Mouse (Mus musculus) midbrain, embryonic 16.5 days (tissue): ENCODE results near the gene Zfp560. TPM values are rescaled to one million over a fixed set of nuclear protein-coding genes. Genes with fewer than 3 reads are reported as not detected.

Experiments
- ATAC-seq: fragments of 200-750 bp; cut with Nextera tagmentation; 2 replicates; pipeline ENCODE4 v1.8.0; 2017; ENCODE audit warnings: moderate TSS enrichment
- H3K27ac ChIP-seq: fragments of 300-500 bp; sonication (generic); 2 replicates; pipeline ENCODE4 v1.5.1; 2014; ENCODE audit warnings: mild to moderate bottlenecking, low read length, mixed read lengths
- H3K27me3 ChIP-seq: fragments of 300-500 bp; sonication (generic); 2 replicates; pipeline ENCODE4 v1.6.1; 2014; ENCODE audit warnings: low read depth, low read length, mixed read lengths; ENCODE audit not compliant: control insufficient read depth, insufficient read depth
- H3K36me3 ChIP-seq: fragments of 300-500 bp; sonication (generic); 2 replicates; pipeline ENCODE4 v1.6.1; 2014; ENCODE audit warnings: mild to moderate bottlenecking, low read length, moderate library complexity, mixed read lengths; ENCODE audit not compliant: control insufficient read depth, insufficient read depth
- H3K4me1 ChIP-seq: fragments of 300-500 bp; sonication (generic); 2 replicates; pipeline ENCODE4 v1.6.1; 2014; ENCODE audit warnings: mild to moderate bottlenecking, low read length, mixed read lengths; ENCODE audit not compliant: control insufficient read depth, insufficient read depth
- H3K4me2 ChIP-seq: fragments of 300-500 bp; sonication (generic); 2 replicates; pipeline ENCODE4 v1.6.1; 2014; ENCODE audit warnings: mild to moderate bottlenecking, low read length, mixed read lengths
- H3K4me3 ChIP-seq: fragments of 300-500 bp; sonication (generic); 2 replicates; pipeline ENCODE4 v1.5.1; 2014; ENCODE audit warnings: low read depth, mild to moderate bottlenecking, low read length, moderate library complexity, mixed read lengths
- H3K9ac ChIP-seq: fragments of 300-500 bp; sonication (generic); 2 replicates; pipeline ENCODE4 v1.6.1; 2014; ENCODE audit warnings: low read depth, low read length, mixed read lengths
- H3K9me3 ChIP-seq: fragments of 300-500 bp; sonication (generic); replicated peaks from 2 replicates; pipeline ENCODE4 v1.6.1; 2014; ENCODE audit warnings: mild to moderate bottlenecking, low read length, mixed read lengths; ENCODE audit not compliant: control insufficient read depth, poor library complexity, severe bottlenecking
- WGBS: fragments of 180-500 bp; shearing (Covaris S2); extraction: QIAGEN DNeasy Blood & Tissue Kit; methylation state at CpG from one replicate; pipeline ENCODE4 v1.1.7; 2014; 5-methylcytosine and 5-hydroxymethylcytosine counted together
- polyA plus RNA-seq: library from polyadenylated mRNA; unstranded; fragments of >200 nt; fragmentation: Nextera tagmentation; extraction: Ambion mirVana; gene quantifications from 2 replicates; pipeline ENCODE4 v1.2.1, GENCODE M21; 2015

The Zfp560 gene
- polyA plus RNA-seq, result 37.3 and 38.5 TPM in 2 replicates

GRCm38 (mm10) chr9:20384532-20385342, at the start of gene Zfp560:
Gene Zfp560, minus strand, starts transcription at chr9:20385177.
- H3K9me3 ChIP-seq, result no peaks in the 10 kb centered on the region
- H3K4me1 ChIP-seq, result peaks cover 15% of the 10 kb centered on the region
- H3K27ac ChIP-seq, result peak within 1 kb of the TSS; percentile 85
- WGBS, result 3% methylated on average over 40 of the region's 40 CpGs
- peak within 1 kb of the TSS; percentile 70 for H3K4me2 ChIP-seq
- H3K4me3 ChIP-seq, result peak within 1 kb of the TSS; percentile 73
- H3K36me3 ChIP-seq, result no peaks in the 10 kb centered on the region
- peak; percentile 99 for ATAC-seq
- no peaks in the 10 kb centered on the region for H3K27me3 ChIP-seq
- peak within 1 kb of the TSS; percentile 82 for H3K9ac ChIP-seq

DNA sequence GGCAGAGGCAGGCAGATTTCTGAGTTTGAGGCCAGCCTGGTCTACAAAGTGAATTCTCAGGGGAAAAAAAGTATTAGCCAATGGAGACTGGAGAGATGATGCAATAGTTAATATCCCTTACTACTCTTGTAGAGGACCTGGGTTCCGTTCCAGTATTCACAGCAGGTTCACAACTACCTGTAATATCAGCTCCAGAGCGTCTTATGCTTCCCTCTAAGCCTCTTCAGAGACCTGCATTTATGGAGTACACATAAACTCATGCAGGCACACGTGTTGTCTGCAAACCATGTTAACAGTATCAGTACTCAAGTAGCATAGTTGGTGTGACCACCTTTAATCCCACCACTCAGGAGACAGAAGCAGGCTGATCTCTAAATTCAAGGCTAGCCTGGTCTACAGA, 45.0 kb upstream of the Zfp560 start:
- no peaks in the 10 kb centered on the region for H3K4me1 ChIP-seq
- H3K36me3 ChIP-seq, result peaks cover 6% of the 10 kb centered on the region; the same call in 1 of the 2 replicates
- no peak overlapping the region for H3K27ac ChIP-seq

GRCm38 (mm10) chr9:20411460-20411859, 26.5 kb upstream of the Zfp560 start:
- Histone ChIP-seq H3K36me3 (no peaks in the 10 kb centered on the region), H3K27me3 (no peaks in the 10 kb centered on the region), H3K4me1 (no peaks in the 10 kb centered on the region), H3K27ac (no peak overlapping the region), H3K9ac (no peak overlapping the region), H3K4me3 (no peak overlapping the region), H3K9me3 (no peaks in the 10 kb centered on the region), H3K4me2 (no peak overlapping the region)
- no peak for ATAC-seq
- WGBS, result 33% methylated on average over 1 of the region's 1 CpGs

More for the DNA sequence above, 45.0 kb upstream of the Zfp560 start:
- Histone ChIP-seq H3K9me3 (no peaks in the 10 kb centered on the region), H3K4me3 (no peak overlapping the region), H3K9ac (no peak overlapping the region), H3K4me2 (no peak overlapping the region), H3K27me3 (no peaks in the 10 kb centered on the region)
- no peak for ATAC-seq
- 90% methylated on average over 3 of the region's 3 CpGs for WGBS

DNA sequence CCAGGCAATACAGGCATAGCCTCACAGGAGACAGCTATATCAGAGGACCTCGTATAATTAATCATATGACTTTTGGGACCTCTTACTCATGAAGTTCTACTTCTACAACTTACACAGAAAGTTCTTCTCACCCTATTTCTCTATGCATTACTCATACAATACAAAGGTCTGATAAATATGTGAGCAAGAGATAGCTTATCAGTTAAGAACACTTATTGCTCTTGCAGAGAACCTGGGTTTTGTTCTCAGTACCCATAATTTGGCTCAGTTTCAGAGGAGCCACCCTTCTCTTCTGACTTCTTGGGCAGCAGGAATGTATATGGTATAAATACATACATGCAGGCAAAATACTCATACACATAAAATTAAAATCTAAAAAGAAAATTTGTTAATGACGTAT, 24.3 kb upstream of the Zfp560 start:
- no peaks in the 10 kb centered on the region; the same call in 1 of the 2 replicates for H3K9me3 ChIP-seq
- no peak overlapping the region for H3K27ac ChIP-seq
- H3K27me3 ChIP-seq, result no peaks in the 10 kb centered on the region
- no peaks in the 10 kb centered on the region for H3K36me3 ChIP-seq
- no peaks in the 10 kb centered on the region for H3K4me1 ChIP-seq
- ATAC-seq, result no peak
- H3K4me2 ChIP-seq, result no peak overlapping the region
- WGBS, result 84% methylated on average over 2 of the region's 2 CpGs
- no peak overlapping the region for H3K4me3 ChIP-seq
- H3K9ac ChIP-seq, result no peak overlapping the region

DNA sequence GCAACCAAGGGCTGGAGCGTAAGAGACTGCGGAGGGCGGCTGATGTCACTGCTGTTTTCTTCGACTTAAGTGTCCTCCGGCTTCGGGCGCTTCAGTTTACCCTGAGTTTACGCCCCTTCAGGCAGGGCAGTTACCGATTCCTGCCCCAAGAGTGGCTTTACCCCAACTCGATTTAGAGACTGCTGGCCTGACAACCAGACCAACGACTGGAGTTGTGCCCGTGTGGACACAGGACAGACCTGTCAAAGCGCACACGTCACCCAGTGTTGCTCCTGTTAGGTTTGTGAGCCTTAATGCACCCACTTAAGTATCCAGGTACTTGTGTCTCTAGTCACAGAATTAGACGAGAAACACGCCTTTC, 346 bp upstream of the Zfp560 start:
- no peaks in the 10 kb centered on the region for H3K36me3 ChIP-seq
- peak overlapping the region; percentile 73 for H3K4me3 ChIP-seq
- H3K27ac ChIP-seq, result peak overlapping the region; percentile 85
- peaks cover 15% of the 10 kb centered on the region for H3K4me1 ChIP-seq
- WGBS, result 18% methylated on average over 16 of the region's 16 CpGs
- no peaks in the 10 kb centered on the region for H3K9me3 ChIP-seq
- peak overlapping the region; percentile 70 for H3K4me2 ChIP-seq
- H3K9ac ChIP-seq, result peak overlapping the region; percentile 82
- H3K27me3 ChIP-seq, result no peaks in the 10 kb centered on the region
- peak; percentile 86 for ATAC-seq

- no peak overlapping the region for H3K27ac ChIP-seq
- H3K9me3 ChIP-seq, result no peaks in the 10 kb centered on the region
- peak overlapping the region; percentile 52 for H3K9ac ChIP-seq
- H3K36me3 ChIP-seq, result no peaks in the 10 kb centered on the region
- 91% methylated on average over 7 of the region's 7 CpGs for WGBS
- H3K27me3 ChIP-seq, result no peaks in the 10 kb centered on the region
- H3K4me3 ChIP-seq, result peak overlapping the region; percentile 73
- H3K4me1 ChIP-seq, result peaks cover 15% of the 10 kb centered on the region
- H3K4me2 ChIP-seq, result peak overlapping the region; percentile 70
- no peak for ATAC-seq
These were observed 1.3 kb downstream of the Zfp560 start for GRCm38 (mm10) chr9:20383659-20384058.

DNA sequence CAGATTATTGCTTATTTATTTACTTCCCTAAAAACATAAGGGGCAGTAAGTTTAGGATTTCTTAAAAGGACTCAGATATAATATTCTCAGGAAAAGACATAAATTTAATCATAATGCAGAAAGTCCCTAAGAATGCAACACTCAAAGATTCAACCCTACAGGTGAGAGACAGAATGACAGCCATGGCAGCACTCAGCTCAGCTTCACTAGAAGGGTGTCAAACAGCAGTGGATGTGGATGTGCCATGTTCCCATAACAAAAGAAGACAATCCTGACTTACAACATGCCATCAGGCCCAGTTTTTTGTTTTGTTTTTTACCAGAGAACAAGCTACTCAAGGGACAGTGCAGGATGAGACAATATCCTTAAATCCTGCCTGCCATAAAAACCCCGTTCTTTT, 10.3 kb downstream of the Zfp560 start:
- H3K27me3 ChIP-seq, result no peaks in the 10 kb centered on the region
- no peak overlapping the region for H3K4me3 ChIP-seq
- 0 out of 2 replicates have a peak, but pooled peaks cover 4% of the 10 kb centered on the region for H3K9me3 ChIP-seq
- H3K9ac ChIP-seq, result no peak overlapping the region
- no peaks in the 10 kb centered on the region for H3K4me1 ChIP-seq
- ATAC-seq, result no peak
- H3K27ac ChIP-seq, result no peak overlapping the region
- no peak overlapping the region for H3K4me2 ChIP-seq
- H3K36me3 ChIP-seq, result no peaks in the 10 kb centered on the region; the same call in none of the 2 replicates
- WGBS, result 91% methylated on average over 1 of the region's 1 CpGs

- no peak for ATAC-seq
- no peak overlapping the region for H3K4me2 ChIP-seq
- no peak overlapping the region for H3K9ac ChIP-seq
- peaks cover 9% of the 10 kb centered on the region for H3K36me3 ChIP-seq
- H3K27ac ChIP-seq, result no peak overlapping the region
- no peaks in the 10 kb centered on the region for H3K4me1 ChIP-seq
- H3K9me3 ChIP-seq, result peaks cover 12% of the 10 kb centered on the region
- WGBS, result 96% methylated on average over 2 of the region's 2 CpGs
- no peak overlapping the region for H3K4me3 ChIP-seq
- H3K27me3 ChIP-seq, result no peaks in the 10 kb centered on the region
These were observed 17.7 kb downstream of the Zfp560 start for GRCm38 (mm10) chr9:20367311-20367710.

DNA sequence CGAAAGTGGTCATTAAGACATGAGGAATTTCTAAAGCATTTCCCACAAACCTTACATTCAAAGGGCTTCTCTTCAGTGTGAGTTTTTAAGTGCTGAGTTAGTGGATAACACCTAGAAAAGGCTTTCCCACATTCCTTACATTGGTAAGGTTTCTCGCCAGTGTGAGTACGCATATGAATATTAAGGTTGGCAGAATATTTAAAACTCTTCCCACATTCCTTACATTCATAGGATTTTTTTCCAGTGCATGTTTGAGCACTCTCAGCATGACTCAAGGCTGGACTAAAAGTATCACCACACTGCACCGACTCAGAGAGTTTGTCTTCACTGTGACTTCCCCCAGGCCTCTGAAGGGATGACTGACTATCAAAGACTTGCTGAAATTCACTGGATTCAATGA, 36.5 kb downstream of the Zfp560 start:
- H3K4me3 ChIP-seq, result no peak overlapping the region
- 94% methylated on average over 4 of the region's 4 CpGs for WGBS
- H3K9me3 ChIP-seq, result peaks cover 4% of the 10 kb centered on the region; the same call in 1 of the 2 replicates
- no peaks in the 10 kb centered on the region for H3K27me3 ChIP-seq
- H3K9ac ChIP-seq, result no peak overlapping the region
- ATAC-seq, result no peak
- no peaks in the 10 kb centered on the region for H3K4me1 ChIP-seq
- no peak overlapping the region for H3K4me2 ChIP-seq
- H3K36me3 ChIP-seq, result peaks cover 39% of the 10 kb centered on the region
- no peak overlapping the region for H3K27ac ChIP-seq
